Mouse (Mus musculus) cortical plate, adult 2 months (tissue): Measurements from ENCODE around the gene Psmc4.

Experiments used
- CTCF ChIP-seq: fragments of 200-500 bp; IDR thresholded peaks from 2 replicates; pipeline ENCODE4 v1.5.1; 2011; ENCODE audit warnings: mild to moderate bottlenecking, control low read depth, low read length; ENCODE audit not compliant: insufficient read depth; ENCODE audit errors: extremely low read depth
- POLR2A ChIP-seq: fragments of 200-500 bp; IDR thresholded peaks from 2 replicates; pipeline ENCODE4 v1.6.1; 2011; ENCODE audit warnings: mild to moderate bottlenecking, low read length, control low read depth; ENCODE audit not compliant: insufficient read depth; ENCODE audit errors: extremely low read depth

DNA sequence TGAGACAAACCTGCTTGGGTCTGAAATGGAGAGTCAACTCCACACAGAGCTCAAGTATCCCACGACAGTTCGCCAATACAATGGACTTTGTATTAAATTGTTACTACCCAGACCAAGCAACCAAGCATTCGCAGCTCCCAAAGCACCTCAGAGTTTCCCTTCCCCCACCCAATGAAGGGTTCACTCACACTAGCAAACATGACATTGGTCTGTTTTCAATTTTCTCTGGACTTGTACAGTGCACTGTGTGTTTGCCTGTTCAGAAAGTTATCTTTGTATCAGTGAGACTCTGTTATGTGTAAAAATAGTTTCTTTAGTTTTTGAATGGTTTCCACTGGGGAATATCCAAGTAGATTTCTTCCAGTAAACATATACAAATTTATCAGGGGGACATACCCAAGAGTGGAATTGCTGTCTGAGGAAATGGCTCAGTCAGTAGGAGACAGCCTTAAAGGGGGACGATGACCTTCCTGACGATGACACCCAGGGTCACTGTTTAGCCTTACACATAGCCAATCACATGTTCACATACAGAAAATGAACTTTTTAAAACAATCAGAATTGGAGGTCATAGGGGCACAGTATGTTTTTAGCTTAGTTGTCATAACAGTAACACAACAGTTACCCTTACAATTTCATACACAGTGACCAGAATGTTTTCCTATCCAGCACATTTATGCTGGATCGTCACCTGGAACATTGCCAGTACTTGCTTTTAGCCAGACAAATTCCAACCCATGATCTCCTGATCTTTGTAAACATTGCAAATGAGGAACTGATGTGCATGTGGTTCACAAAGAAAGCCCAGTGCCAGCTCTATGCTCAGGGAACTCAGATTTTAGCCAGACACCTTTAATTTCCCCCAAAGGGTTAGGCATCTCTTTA is 3.4 kb upstream of the Psmc4 start:
- no peak for TF ChIP-seq POLR2A
- no peak for TF ChIP-seq CTCF
